Mouse (Mus musculus): ENCODE data around the gene Gmnc. TPM values are rescaled to one million over a fixed set of nuclear protein-coding genes. Genes with fewer than 3 reads are reported as not detected.

The Gmnc gene
- total RNA-seq, 1 experiment: 0.36 TPM

- TF ChIP-seq ZC3H11A (IDR thresholded peaks at IDR 0.05; ENCODE audit: borderline replicate concordance, low read depth, low read length) (no peak), MAFK (IDR thresholded peaks at IDR 0.05; ENCODE audit: insufficient read depth, low read depth, low read length) (no peak), HCFC1 (IDR thresholded peaks at IDR 0.05; ENCODE audit: borderline replicate concordance, insufficient read depth, low read length) (no peak), CHD2 (IDR thresholded peaks at IDR 0.05; ENCODE audit: low read depth, low read length) (no peak), ZNF384 (IDR thresholded peaks at IDR 0.05; ENCODE audit: low read depth, low read length) (no peak)
- no peak overlapping the region for H3K4me3 ChIP-seq (ENCODE audit: insufficient read depth in 1 of 2, low read depth in 1 of 2, low read length in 2 of 2, poor library complexity in 1 of 2, severe bottlenecking in 1 of 2)
- no peaks in the 10 kb centered on the region for H3K9me3 ChIP-seq (ENCODE audit: control insufficient read depth, insufficient read depth, low read depth, low read length)
- no peak overlapping the region for H3K27ac ChIP-seq (ENCODE audit: insufficient read depth, low read depth, low read length, poor library complexity, severe bottlenecking)
- no peaks in the 10 kb centered on the region for H3K36me3 ChIP-seq (ENCODE audit: control insufficient read depth, insufficient read depth, low read length, poor library complexity, severe bottlenecking)
- H3K4me1 ChIP-seq (ENCODE audit: control insufficient read depth in 2 of 2, insufficient read depth in 2 of 2, low read length in 2 of 2, poor library complexity in 1 of 2): no peaks in the 10 kb centered on the region
- H3K9ac ChIP-seq (ENCODE audit: insufficient read depth, low read depth, low read length, poor library complexity, severe bottlenecking): no peak overlapping the region
- in situ Hi-C loops (cut with MboI; ENCODE audit: low sequenced_read_pairs in 2 of 2, unreplicated experiment in 2 of 2): no loop called here
- no peak for DNase-seq (ENCODE audit: low read depth, low spot score)
These were observed 105.1 kb downstream of the Gmnc start for GRCm38 (mm10) chr16:26886337-26886736.

DNA sequence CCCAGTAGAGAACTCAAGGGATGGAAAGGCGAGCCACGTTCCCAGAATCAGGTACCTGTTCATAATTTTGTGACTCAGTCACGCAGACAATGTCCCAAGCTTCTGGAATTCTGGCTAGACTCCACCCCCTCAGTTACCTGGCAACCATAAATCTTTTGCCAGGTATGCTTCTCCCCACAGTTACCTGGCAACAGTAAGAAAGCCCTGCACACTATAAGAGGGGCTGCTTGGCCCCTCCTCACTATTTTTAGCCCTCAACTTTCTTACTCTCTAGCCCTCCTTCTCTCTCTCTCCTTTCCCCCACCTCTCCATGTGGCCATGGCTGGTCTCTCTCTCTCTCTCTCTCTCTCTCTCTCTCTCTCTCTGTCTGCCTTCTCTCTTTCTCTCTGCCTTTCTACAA is 114.6 kb downstream of the Gmnc start:
- no peak for DNase-seq (ENCODE audit: low read depth, low spot score)
- H3K36me3 ChIP-seq (ENCODE audit: control insufficient read depth, insufficient read depth, low read length, poor library complexity, severe bottlenecking): no peaks in the 10 kb centered on the region
- TF ChIP-seq CHD2 (IDR thresholded peaks at IDR 0.05; ENCODE audit: low read depth, low read length): no peak
- H3K4me3 ChIP-seq (ENCODE audit: insufficient read depth in 1 of 2, low read depth in 1 of 2, low read length in 2 of 2, poor library complexity in 1 of 2, severe bottlenecking in 1 of 2): no peak overlapping the region
- no peaks in the 10 kb centered on the region for H3K9me3 ChIP-seq (ENCODE audit: control insufficient read depth, insufficient read depth, low read depth, low read length)
- H3K4me1 ChIP-seq (ENCODE audit: control insufficient read depth in 2 of 2, insufficient read depth in 2 of 2, low read length in 2 of 2, poor library complexity in 1 of 2): no peaks in the 10 kb centered on the region
- no peak overlapping the region for H3K9ac ChIP-seq (ENCODE audit: insufficient read depth, low read depth, low read length, poor library complexity, severe bottlenecking)
- H3K27ac ChIP-seq (ENCODE audit: insufficient read depth, low read depth, low read length, poor library complexity, severe bottlenecking): no peak overlapping the region
- in situ Hi-C loops (cut with MboI; ENCODE audit: low sequenced_read_pairs in 2 of 2, unreplicated experiment in 2 of 2): no loop called here

All from ES-E14 (cell line).